ENCODE assay signal across 8 mouse cellular contexts in the genomic region with DNA sequence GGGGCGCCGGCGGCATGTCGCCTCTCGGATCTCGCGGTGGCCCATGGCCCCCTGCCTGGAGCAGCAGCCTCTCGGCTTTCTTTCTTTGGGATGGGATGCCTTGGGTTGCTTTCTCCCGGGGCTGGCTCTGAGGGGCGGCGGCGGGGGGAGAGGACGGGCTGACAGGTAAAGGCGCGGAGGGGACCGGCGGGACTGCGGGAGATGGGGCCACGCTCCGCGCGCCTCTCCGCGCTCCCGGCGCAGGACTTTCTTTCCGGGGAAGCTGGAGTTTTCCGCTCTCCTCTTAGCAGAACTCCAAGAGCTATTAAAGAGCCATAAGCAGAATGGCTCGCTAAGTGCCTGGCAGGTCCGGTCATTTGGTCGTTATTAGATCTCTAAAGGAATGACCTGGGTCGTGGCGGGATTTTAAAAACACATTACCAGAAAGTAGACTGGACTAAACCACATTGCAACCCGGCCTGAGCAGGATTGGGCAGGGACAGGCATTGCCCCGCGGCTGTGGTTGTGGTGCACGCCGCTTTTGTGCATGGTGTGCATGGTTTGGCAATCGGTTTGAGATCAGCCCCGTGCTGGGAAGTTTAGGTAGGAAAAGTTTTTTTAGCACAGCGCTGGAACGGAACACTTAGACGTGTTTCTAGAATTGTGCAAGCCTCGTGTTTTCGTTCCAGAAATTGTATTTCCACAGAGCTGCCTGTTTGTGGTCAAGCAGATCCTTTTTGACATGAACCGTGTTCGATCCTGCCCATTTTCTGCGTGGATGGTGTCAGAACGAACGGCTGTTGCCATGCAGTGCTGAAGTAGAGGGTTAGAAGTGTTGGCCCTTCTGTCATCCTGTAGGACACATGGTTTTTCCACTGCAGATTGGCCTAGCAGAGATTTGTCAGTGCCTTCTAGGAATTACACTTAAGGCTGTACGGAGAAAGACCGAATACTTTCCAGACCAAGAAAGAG. TPM values are rescaled to one million over a fixed set of nuclear protein-coding genes. Genes with fewer than 3 reads are reported as not detected.
DNase-seq lines count a peak whose midpoint lies in the region; ATAC-seq lines count a peak whose summit lies in the region.

No protein-coding gene starts in this region.

- peak; percentile 41 for ATAC-seq in intestine, embryonic 14.5 days (replicated peaks; ENCODE audit: low FRiP score, low TSS enrichment, low read depth)
- peak; percentile 44; the same call in 1 of the 2 replicates for ATAC-seq in megakaryocyte-erythroid progenitor cell, adult 5-6 weeks (replicated peaks; ENCODE audit: low FRiP score, low TSS enrichment, poor library complexity, severe bottlenecking)

- H3K9me3 ChIP-seq in intestine, embryonic 14.5 days (ENCODE audit: control insufficient read depth, low read length) = no peaks in the 10 kb centered on the region

- intact Hi-C loops in left cerebral cortex, postnatal 4 days (cut with DNase I) = loop anchor here (5.0 to 10.0 kb wide), 3 partner anchors 53 to 100 kb away; no protein-coding TSS in a partner anchor

- peak overlapping the region; percentile 87 for H3K4me3 ChIP-seq in intestine, embryonic 14.5 days (ENCODE audit: low read depth, low read length)

- peak; percentile 9 for DNase-seq in retina, adult 2 months (ENCODE audit: low read depth, low spot score)
- no peak for DNase-seq in retina, postnatal 1 day
- peak; percentile 56 to 64 for DNase-seq in cerebellum, postnatal 14 days
- peak; percentile 17 to 19 for DNase-seq in frontal cortex, postnatal 25 days (ENCODE audit: low spot score in 2 of 2)
- DNase-seq in intestine, embryonic 14.5 days (ENCODE audit: low spot score) = peak; percentile 82
- DNase-seq in left cerebral cortex, postnatal 4 days = peak; percentile 48
- DNase-seq in spleen, postnatal 4 days (ENCODE audit: low spot score in 2 of 2) = peak; percentile 43 to 77

- H3K4me2 ChIP-seq in intestine, embryonic 14.5 days (ENCODE audit: low read length) = peak overlapping the region; percentile 78

- 1% methylated on average over 51 of the region's 52 CpGs for WGBS in intestine, embryonic 14.5 days

- no peaks in the 10 kb centered on the region for H3K36me3 ChIP-seq in intestine, embryonic 14.5 days (ENCODE audit: control insufficient read depth, insufficient read depth, low read length)

- H3K9ac ChIP-seq in intestine, embryonic 14.5 days (ENCODE audit: low read length) = peak overlapping the region; percentile 92

- peaks cover 13% of the 10 kb centered on the region; the same call in 1 of the 2 replicates for H3K4me1 ChIP-seq in intestine, embryonic 14.5 days (replicated peaks; ENCODE audit: control insufficient read depth, insufficient read depth, low read length)

- peak overlapping the region; percentile 88 for H3K27ac ChIP-seq in intestine, embryonic 14.5 days (ENCODE audit: low read depth)

- H3K27me3 ChIP-seq in intestine, embryonic 14.5 days (replicated peaks; ENCODE audit: control insufficient read depth, insufficient read depth, low read length) = no peaks in the 10 kb centered on the region

RNA-seq across cellular contexts. Expression of a gene that starts 0.7 kb away (rescaled TPM):
- polyA plus RNA-seq in intestine, embryonic 14.5 days (2014; fragmentation: Nextera tagmentation; extraction: Ambion mirVana) = 8.6 and 9.9 TPM in 2 replicates
- total RNA-seq in left cerebral cortex, postnatal 4 days (2021) = 10 to 100 TPM; 71.9 to 82.4 TPM
- 12.5 and 15.9 TPM in 2 replicates for total RNA-seq in megakaryocyte-erythroid progenitor cell, adult 5-6 weeks (2014; fragmentation: Nextera tagmentation)
- 14.2 and 21.6 TPM in 2 replicates for total RNA-seq in megakaryocyte-erythroid progenitor cell, adult 5-6 weeks (2017)
